Mouse (Mus musculus) lung, adult 2 months (tissue): ENCODE results near the gene Gmds.

ENCODE experiments used
- CTCF ChIP-seq: fragments of 200-500 bp; IDR thresholded peaks from 2 replicates; pipeline ENCODE4 v1.5.1; 2011; ENCODE audit warnings: mild to moderate bottlenecking, low read length, control low read depth; ENCODE audit not compliant: insufficient read depth
- POLR2A ChIP-seq: fragments of 200-500 bp; IDR thresholded peaks from 2 replicates; pipeline ENCODE4 v1.6.1; 2011; ENCODE audit warnings: low read depth, mild to moderate bottlenecking, control low read depth, low read length, borderline replicate concordance; ENCODE audit errors: extremely low read depth

DNA sequence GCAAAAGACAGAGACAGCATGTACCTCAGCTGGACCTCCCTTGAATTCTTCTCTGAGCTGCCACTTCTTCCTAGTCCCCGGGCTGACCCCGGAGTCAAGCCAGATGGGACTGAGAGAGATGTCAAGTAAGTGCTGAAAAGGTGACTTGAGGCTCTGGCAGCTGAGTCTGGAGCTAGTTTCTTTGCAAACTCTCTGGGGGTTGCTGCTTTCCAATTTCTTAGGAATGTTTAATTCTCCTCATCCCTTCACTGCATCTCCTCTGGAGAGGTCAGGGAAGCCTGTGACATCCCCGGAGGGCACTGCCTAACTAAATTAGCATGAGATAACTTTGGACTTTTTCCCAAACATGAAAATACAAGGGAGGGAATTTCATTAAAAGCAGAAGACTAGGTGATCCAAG lies 378.0 kb downstream of the Gmds start:
- no peak for TF ChIP-seq CTCF
- TF ChIP-seq POLR2A, result no peak
